Mouse (Mus musculus) heart, postnatal 4 days (tissue): ENCODE measurements around the gene Gm20738. TPM values are rescaled to one million over a fixed set of nuclear protein-coding genes. Genes with fewer than 3 reads are reported as not detected.
"Not testable (repeated sequence)": the region's sequence is repeated elsewhere in the genome, so short reads cannot be mapped to it uniquely, and the experiment has no call there.

Experiments
- DNase-seq: peaks from one replicate; pipeline ENCODE4 v3.0.0; 2021
- total RNA-seq, 2 experiments: library from RNA; stranded (reverse); gene quantifications; 2 replicates each; pipeline ENCODE4 v1.2.3; 2021

Gm20738 gene
- total RNA-seq, result not detected

DNA sequence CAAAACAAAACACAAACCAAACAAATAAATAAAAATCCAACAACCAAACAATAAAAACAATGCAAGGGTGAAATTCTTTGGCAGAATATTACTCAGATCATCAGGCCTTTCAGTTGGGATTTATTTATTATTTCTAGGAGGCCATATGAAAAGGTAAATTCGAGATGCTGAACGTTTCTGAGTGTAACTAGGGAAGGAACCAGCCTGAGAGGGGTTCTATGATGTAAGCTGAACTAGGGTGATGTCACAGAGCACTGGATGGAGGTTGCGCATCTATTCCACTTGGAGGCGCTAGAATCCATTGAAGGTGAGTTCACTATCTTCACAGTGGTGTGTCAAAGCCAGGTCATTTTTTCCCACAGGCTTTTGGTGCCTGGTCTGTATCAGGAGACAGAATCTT is at the start of gene Gm20738:
TSS of gene Gm20738 (plus strand) at position 301 of the 400 bp plus-strand sequence.
- not testable (repeated sequence) for DNase-seq
